ENCODE assay signal across 21 mouse cellular contexts in genomic region chr5:34194975-34195662, GRCm38 (mm10). TPM values are rescaled to one million over a fixed set of nuclear protein-coding genes. Genes with fewer than 3 reads are reported as not detected.
DNase-seq lines count a peak whose midpoint lies in the region; ATAC-seq and TF ChIP-seq lines count a peak whose summit lies in the region.
"Had no signal": no experiment of that assay in that cellular context is flagged by ENCODE, and none has a peak within 500 bp of the region (broad histone marks: within the 10 kb centered on the region; RNA-seq: fewer than 3 reads in every experiment).

No protein-coding gene starts in this region.

- intact Hi-C loops in left cerebral cortex, postnatal 10 days (cut with DNase I), result loop anchor here (5.0 kb wide), 1 partner anchor 98 kb away; no protein-coding TSS in a partner anchor

- no peaks in the 10 kb centered on the region for H3K9me3 ChIP-seq in forebrain, postnatal 0 days (ENCODE audit: low read length)
- H3K9me3 ChIP-seq: heart, embryonic 15.5 days; hindbrain, embryonic 13.5 days; neural tube, embryonic 13.5 days had no signal

- peak; percentile 39 to 41 for DNase-seq in left cerebral cortex, adult 18-20 months (ENCODE audit: low spot score in 2 of 2)
- DNase-seq in left cerebral cortex, postnatal 10 days (ENCODE audit: extremely low spot score in 1 of 2, low spot score in 2 of 2), result no peak
- peak; percentile 82 for DNase-seq in brain, adult 2 months (ENCODE audit: low read depth, low spot score)
- DNase-seq in right cerebral cortex, postnatal 14 days, result peak; percentile 8
- no peak for DNase-seq in forebrain, postnatal 0 days
- no peak for DNase-seq in kidney, postnatal 14 days
- DNase-seq: adrenal gland, postnatal 25 days; cerebellum, adult 9-11 months; gastrocnemius, postnatal 36 days; kidney, postnatal 4 days; layer of hippocampus, postnatal 36 days; lung, adult 2 months had no signal

- no peak for TF ChIP-seq CTCF in forebrain, postnatal 0 days (IDR thresholded peaks at IDR 0.05; ENCODE audit: low read depth)

- no peaks in the 10 kb centered on the region; the same call in 1 of the 2 replicates for H3K36me3 ChIP-seq in forebrain, postnatal 0 days (ENCODE audit: insufficient read depth)
- H3K36me3 ChIP-seq: heart, embryonic 15.5 days; neural tube, embryonic 13.5 days had no signal

- 77% methylated on average over 6 of the region's 6 CpGs for WGBS in forebrain, postnatal 0 days

- ATAC-seq in hematopoietic stem cell, adult 5-6 weeks (replicated peaks in 1 of 2; ENCODE audit: insufficient read depth in 1 of 2, low FRiP score in 2 of 2, low TSS enrichment in 1 of 2, low read depth in 1 of 2, poor library complexity in 2 of 2, severe bottlenecking in 2 of 2), result peak; percentile 23 to 34; a peak in 2 of 4 replicates
- ATAC-seq in forebrain, postnatal 0 days, result no peak
- ATAC-seq: forebrain, embryonic 16.5 days; intestine, postnatal 0 days had no signal

- H3K9ac ChIP-seq in forebrain, postnatal 0 days, result no peak overlapping the region
- H3K9ac ChIP-seq: heart, embryonic 15.5 days; hindbrain, embryonic 13.5 days; neural tube, embryonic 13.5 days had no signal

- H3K27ac ChIP-seq in forebrain, postnatal 0 days (ENCODE audit: low read depth, low read length), result no peak overlapping the region
- H3K27ac ChIP-seq: heart, embryonic 15.5 days; hindbrain, embryonic 13.5 days; neural tube, embryonic 13.5 days had no signal

- no peak overlapping the region for H3K4me3 ChIP-seq in forebrain, postnatal 0 days (ENCODE audit: low read depth, low read length)
- H3K4me3 ChIP-seq: erythroblast, embryonic 14.5 days; heart, embryonic 15.5 days; hindbrain, embryonic 13.5 days; neural tube, embryonic 13.5 days had no signal

- H3K4me1 ChIP-seq in forebrain, postnatal 0 days (ENCODE audit: insufficient read depth), result no peaks in the 10 kb centered on the region
- H3K4me1 ChIP-seq: hindbrain, embryonic 13.5 days; neural tube, embryonic 13.5 days had no signal

- H3K27me3 ChIP-seq in forebrain, postnatal 0 days (ENCODE audit: insufficient read depth, low read length), result no peaks in the 10 kb centered on the region
- H3K27me3 ChIP-seq: CH12.LX; heart, embryonic 15.5 days; hindbrain, embryonic 13.5 days; neural tube, embryonic 13.5 days had no signal

- no peak overlapping the region for H3K4me2 ChIP-seq in forebrain, postnatal 0 days (ENCODE audit: low read depth)
- H3K4me2 ChIP-seq: heart, embryonic 15.5 days; hindbrain, embryonic 13.5 days; neural tube, embryonic 13.5 days had no signal

RNA-seq across cellular contexts. Expression of gene Mxd4, which starts 7.6 kb away (rescaled TPM):
- total RNA-seq in left cerebral cortex, adult 18-20 months (2021), result 10 to 100 TPM; 74.0 to 80.4 TPM
- 10 to 100 TPM; 61.1 to 70.5 TPM for total RNA-seq in left cerebral cortex, postnatal 10 days (2021)
- 29.2 and 40.0 TPM in 2 replicates for total RNA-seq in hematopoietic stem cell, adult 5-6 weeks (2017)
- total RNA-seq in forebrain, postnatal 0 days (2014; rRNA removed), result 75.9 and 88.9 TPM in 2 replicates
- polyA plus RNA-seq in forebrain, postnatal 0 days (2015; fragmentation: Nextera tagmentation; extraction: Ambion mirVana), result 18.1 and 23.7 TPM in 2 replicates

RNA-seq across cellular contexts. Expression of gene Haus3, which starts 25.8 kb away (rescaled TPM):
- 1 to 10 TPM; 7.8 to 8.6 TPM for total RNA-seq in left cerebral cortex, adult 18-20 months (2021)
- 1 to 10 TPM; 5.1 to 5.9 TPM for total RNA-seq in left cerebral cortex, postnatal 10 days (2021)
- total RNA-seq in hematopoietic stem cell, adult 5-6 weeks (2017), result 121 and 173 TPM in 2 replicates
- 6.0 and 11.4 TPM in 2 replicates for total RNA-seq in forebrain, postnatal 0 days (2014; rRNA removed)
- 7.9 and 9.1 TPM in 2 replicates for polyA plus RNA-seq in forebrain, postnatal 0 days (2015; fragmentation: Nextera tagmentation; extraction: Ambion mirVana)

RNA-seq across cellular contexts. Expression of gene Poln, which starts 25.9 kb away (rescaled TPM):
- total RNA-seq in left cerebral cortex, adult 18-20 months (2021), result 1 to 10 TPM; 1.6 TPM
- total RNA-seq in left cerebral cortex, postnatal 10 days (2021), result 1 to 10 TPM in 1 of 2 experiments, under 1 TPM in 1; 0.69 to 1.0 TPM
- total RNA-seq in hematopoietic stem cell, adult 5-6 weeks (2017), result 2.9 TPM in 1 of 2 replicates, not detected in the other
- 0.05 and 0.15 TPM in 2 replicates for total RNA-seq in forebrain, postnatal 0 days (2014; rRNA removed)
- polyA plus RNA-seq in forebrain, postnatal 0 days (2015; fragmentation: Nextera tagmentation; extraction: Ambion mirVana), result 0.13 and 0.48 TPM in 2 replicates
- total RNA-seq: liver, adult 2 months had no signal
- polyA plus RNA-seq: erythroblast, embryonic 14.5 days; intestine, postnatal 0 days; liver, adult 2 months had no signal

Comparison
In these comparisons a context has a peak if more than half of its experiments do, and no peak if none do; other contexts are left out.
1. DNase-seq: peak in left cerebral cortex, adult 18-20 months (2 of 2), brain, adult 2 months (single experiment) and right cerebral cortex, postnatal 14 days (single experiment); none in left cerebral cortex, postnatal 10 days (0 of 2), forebrain, postnatal 0 days (single experiment) and kidney, postnatal 14 days (single experiment).